Mouse (Mus musculus): ENCODE data around the gene Stx16.

Stx16 gene

DNA sequence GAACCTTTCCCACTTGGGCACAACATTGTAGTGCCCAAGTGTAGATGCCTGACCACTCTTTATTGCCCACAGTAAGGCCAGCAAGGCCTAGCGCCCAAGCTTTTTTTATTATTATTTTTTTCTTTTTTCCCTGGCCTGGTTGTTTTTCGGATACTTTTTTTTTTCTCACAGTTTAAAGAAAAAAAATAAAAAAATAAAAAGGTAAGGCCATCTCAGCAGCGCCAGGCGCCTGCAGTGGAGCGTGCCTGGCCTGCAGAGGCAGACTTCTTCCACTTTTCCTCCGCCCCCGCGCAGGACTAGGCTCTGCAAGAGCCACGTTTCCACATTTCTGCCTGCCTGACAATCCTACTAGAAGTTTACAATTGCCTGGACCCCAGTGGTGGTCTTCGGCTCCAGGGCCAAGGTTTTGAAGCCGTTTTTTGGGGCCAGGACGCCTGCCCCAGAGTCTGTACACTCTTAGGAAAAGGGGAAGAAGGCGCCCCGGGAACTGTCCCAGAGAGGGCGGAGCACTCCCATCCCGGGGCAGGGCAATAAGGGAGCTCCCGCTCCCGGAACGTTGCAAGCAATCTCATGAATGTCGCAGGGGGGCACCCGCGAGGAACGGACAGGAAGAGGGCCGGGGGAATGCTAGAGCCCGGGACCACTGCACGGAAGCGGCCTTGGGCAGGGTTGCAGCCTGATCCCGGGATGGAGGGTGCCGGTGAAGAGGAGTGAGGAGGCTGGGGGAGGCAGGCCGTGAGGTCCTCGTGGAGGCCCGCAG is at the start of gene Stx16:
Gene Stx16 (plus strand): TSS at position 636 of the 760 bp plus-strand sequence.
- peak; percentile 92 for DNase-seq

DNA sequence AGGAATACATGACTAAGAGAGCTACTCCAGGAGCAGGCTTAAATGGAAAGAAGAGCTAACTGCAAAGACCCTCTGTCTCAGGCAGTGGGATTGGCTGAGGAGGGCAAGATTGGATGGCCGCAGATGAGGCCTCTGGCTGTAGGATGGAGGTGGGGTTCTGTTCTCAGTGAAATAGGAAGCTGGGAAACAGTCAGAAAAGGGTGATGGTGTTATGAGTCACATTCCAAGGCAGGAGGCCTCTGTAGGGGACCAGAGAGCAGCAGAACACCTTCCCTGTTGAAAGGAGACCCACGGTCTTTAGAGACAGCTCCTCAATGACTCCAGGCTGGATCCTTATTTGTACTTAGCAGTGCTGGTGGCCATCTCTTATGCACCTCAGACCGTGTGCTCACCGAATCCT is 49.7 kb upstream of the Stx16 start:
- no peak for DNase-seq

DNA sequence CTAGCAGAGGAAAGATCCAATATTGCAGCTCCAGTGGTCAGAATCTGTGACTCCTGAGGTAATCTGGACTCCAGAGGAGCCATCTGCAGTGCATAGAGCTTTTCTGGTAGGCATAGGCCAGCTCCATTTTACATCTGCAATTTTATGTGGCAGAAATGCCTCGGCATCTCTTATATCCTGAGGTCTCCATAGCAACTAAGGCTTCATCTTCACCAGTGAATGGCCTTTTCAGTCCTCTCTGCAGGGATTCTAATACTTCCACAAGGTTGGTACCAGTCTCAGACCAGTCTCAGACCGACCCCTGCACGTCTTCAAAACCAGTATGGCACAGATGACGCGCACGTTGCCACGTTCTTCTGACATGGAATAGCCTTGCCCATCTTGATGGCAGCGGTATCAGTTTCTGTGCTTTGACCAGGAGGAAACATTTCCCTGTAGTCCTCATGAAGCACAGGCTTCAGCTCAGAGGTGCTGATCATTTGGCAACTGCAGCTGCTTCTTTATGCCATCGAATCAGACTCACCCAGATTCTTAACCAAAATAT is 42.8 kb upstream of the Stx16 start:
- DNase-seq = no peak

DNA sequence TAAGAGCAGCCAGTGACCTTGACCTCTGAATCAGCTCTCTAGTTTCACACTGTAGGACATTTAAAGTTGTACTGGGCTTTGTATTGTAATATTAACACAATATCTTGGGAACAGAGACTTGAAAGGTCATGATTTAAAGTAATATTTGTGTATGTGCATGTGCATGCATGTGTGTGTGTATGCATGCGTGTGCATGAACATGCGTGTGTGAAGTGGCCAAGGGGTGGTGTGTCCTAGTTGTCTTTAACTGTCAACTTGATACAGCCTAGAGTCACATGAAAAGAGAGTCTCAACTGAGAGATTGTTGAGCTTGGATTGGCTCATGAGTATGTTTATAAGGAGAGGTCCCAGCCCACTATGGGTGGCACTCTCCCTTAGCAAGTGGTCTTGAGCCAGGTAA is 28.5 kb upstream of the Stx16 start:
- no peak for DNase-seq

DNA sequence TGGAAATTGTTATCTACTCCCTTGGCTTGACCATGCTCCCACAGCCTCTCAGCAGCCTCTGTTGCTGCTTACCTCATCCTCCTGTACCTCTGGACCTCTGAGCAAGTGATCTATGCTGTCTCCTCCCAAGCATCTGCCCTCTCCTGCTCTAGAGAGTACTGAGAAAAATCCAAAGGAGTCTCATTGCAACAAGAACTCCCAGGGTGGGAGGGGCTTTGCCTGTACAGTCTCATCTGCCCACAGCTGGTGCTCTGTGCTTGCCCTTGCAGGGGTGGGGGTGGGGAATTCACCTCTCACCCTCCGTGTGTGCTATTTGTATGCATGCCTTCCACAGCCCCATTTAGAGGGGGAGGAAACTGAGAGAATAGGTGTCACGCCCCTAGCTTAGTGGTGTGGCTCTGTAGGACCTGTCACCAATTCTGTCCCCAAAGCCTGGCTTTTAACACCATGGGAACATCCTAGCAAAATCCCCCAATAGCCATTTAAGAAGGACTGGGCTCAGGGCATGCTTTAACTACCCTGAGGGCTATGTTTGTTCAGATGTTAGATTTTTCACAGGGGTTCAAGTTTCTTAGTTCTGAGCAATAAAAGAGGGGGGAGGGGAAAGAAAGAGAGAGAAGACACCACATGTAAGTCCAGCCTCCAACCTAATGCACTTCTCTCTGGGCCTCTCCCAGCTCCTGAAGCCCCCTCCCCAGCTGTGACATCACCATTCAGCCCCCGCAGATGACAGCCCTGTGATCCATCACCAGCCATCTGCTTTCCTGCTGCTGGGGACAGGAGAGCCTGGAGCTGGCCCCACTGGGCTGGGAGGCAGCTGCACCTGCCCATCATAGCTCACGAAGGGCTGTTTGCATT is 26.4 kb upstream of the Stx16 start:
- DNase-seq = no peak

DNA sequence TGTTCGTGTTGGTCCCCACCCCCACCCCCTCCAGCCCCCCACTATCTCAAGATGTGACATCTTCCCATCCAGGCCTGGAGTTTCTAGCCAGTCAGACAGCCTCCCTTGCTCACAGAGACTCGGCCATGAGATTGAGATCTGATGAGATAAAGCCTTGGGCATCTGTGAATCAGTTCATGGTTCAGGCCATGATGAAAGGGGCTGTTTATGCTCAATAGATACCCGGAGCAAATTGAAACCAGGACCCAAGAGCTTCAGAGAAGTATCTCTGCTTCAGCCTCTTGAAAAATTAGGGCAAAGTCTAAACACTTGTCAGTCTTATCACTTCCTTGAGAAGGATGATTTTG is 25.8 kb upstream of the Stx16 start:
- no peak for DNase-seq

DNA sequence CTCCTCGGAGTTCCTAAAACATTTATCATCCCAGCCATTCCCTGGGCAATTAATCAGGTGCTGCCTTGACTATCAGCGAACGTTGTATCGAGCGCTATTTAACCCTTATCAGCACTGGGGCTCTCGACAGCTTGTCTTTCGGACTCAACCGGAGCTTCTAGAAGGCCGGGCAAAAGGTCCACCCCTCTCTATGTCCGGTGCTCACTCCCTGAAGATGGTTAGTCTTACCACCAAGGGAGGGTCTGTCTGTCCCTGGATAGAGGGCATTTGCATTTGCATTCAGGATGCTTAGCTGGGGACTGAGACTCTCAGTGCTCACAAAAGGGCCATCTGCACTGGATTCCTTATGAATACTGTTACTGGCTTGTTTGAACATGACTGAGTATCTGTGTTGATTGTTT is 25.0 kb upstream of the Stx16 start:
- no peak for DNase-seq

DNA sequence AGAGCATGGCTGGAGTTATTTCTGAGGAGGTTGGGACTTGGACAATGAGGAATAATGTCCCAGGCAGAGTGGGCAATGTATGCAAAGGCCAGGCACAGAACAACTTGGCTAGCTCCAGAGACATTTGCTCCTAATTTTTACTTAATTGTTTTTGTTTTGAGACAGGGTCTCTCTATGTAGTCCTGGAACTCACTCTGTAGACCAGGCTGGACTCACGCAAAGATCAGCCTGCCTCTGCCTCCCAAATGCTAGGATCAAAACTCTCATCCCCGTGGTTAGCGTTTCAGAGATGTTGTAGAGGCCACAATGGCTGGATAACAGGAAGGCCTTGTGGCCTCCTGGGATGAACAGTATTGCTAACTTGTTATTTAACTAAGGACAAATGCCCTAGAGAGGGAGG is 21.6 kb upstream of the Stx16 start:
- DNase-seq = no peak

DNA sequence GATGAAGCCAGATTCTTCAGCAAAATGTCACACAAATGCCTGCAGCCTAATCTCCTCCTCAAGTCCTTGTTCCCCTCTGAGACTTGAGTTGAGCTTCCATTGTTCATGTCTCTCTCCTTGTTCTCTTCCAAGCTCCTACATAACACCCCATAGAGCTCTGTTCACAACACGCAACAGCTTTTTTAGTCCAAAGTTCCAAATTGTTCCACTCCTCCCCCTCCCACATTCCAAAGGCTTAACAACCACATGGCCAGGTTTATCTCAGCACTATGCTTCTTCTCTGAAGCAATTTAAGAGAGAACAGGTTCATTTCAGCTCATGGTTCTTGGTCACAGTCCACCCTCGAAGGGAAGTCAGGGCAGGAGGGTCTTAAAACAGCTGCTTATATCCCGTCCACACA is 18.4 kb upstream of the Stx16 start:
- no peak for DNase-seq

DNA sequence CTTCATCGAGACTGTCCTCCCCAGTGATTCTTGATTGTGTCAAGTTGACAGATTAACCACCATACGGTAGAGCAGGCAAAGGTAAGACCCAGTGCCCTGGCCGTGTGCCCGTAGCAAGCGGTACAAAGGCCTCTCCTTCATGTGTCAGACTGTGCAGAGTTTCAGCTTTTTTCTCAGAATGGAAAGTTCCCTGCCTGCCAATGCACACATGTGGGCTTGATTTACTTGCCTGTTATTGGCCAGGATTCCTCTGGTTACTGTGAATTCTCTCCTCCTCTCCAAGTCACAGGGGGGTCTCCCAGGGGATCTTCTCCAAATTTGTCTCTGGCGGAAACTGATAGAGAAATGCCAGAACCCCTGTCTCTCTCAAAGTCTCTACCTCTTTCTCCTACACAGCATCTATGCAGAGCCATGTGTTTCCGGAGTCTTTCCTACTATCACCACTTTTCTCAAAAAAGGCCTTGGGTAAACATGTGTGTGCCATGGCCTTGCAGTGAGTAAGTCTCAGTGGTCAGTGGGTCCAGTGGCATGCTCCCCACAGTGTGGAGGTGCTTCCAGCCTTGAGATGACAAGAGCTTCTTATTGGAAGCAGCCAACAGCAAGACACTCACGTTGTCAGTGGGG is 17.7 kb upstream of the Stx16 start:
- DNase-seq = no peak

DNA sequence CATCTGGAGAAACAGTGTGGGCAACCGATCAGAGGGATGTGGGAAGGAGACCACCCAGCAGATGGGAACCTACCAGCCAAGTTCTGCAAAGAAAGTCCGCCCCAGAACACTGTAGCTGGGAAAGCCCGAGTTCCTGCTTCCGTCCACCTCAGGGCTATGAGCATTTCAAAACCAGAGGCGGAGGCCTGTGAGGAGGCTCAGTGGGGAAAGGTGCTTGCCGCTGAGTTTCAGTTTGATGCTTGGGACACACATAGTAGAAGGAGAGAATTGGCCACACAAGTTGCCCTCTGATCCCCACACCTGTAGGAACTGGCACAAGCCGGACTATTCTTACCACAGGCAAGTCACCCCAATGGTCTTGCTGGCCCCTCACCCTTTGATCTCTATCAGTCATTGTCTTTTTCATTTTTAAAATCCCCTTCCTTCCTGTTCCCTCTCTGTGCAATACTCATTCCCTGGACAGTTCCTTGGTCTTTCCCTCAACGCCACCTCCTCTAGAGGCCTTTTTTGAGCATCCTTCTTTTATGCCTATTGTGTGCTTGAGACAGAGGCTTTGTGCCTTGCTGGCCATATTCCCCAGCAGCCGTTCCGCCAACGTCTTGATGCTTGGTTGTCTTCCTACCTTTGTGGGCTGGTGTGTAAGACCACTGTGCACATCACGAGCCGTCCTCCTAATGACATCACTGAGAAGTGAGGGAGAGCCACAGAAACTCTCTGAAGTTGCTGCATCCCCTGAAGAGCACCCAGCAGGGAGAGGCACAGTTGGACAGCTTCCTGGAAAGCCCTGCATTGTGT is 16.3 kb upstream of the Stx16 start:
- DNase-seq = no peak

DNA sequence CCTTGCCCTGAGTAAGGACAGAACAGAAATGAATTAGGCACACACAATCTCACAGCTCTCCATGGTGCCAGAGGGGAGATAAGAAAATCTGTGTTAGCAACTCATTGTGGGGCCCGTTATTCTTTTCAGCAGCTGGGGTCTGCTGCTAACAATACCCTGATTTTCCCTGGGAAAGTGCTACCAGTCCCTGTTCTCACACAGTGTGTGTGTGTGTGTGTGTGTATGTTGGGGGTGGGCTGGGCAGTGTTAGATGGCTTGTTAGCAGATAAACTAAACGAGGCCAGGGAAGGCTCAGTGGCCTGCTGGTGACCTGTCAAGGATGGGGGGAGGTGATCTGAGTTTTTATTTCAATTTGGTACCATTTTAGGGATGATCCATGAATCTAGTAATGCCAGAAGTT is 14.9 kb upstream of the Stx16 start:
- DNase-seq = no peak

DNA sequence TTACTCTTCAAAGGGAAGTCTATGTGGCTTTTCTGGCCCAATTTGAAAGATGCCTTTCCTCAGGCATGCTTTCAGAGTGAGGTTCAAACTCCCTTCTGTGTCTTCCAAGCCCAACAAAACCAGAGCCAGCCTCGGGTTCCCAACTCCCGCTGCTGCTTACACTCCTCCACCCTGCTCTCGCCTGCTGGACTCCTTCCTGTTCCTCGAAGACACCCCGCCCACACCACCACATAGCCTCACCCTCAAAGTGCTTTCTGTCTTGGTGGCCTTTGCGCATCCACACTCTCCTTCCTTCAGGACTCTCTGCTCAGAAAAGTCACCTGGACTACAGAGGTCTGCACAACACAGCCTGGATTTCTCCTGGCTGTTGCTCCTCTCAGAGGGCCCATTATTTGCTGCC is 13.0 kb upstream of the Stx16 start:
- no peak for DNase-seq

DNA sequence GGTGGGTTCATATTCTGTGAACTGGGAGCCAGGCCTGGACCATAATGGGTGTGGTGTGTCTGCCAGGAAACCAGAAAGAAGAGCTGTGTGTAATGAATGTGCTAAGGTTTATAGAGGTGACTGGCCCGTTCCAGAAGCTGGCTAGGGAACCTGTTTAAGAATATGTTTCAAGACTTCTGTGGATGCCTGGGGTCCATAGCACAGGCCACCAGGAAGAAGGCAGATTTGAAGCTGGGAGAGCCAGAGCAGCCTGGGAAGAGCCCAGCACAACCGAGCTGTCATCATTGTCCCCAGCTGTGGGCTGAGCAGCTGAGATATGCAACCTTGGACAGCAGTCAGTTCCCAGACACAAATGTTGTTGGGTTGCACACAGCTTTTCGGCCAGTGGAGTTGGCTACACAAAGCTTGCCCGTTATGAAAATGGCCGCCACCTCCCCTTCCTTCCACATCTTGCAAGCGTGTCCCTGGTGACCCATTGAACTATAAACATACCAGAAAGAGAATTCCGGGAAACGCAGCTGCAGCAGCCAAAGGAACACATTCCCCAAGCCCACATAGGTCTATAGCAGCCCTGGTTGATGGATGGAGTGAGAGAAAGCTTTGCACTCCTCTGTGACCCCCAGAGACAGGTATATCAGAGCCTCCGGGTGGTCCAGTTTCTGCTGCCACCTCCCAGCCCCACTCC is 12.4 kb upstream of the Stx16 start:
- DNase-seq = no peak

DNA sequence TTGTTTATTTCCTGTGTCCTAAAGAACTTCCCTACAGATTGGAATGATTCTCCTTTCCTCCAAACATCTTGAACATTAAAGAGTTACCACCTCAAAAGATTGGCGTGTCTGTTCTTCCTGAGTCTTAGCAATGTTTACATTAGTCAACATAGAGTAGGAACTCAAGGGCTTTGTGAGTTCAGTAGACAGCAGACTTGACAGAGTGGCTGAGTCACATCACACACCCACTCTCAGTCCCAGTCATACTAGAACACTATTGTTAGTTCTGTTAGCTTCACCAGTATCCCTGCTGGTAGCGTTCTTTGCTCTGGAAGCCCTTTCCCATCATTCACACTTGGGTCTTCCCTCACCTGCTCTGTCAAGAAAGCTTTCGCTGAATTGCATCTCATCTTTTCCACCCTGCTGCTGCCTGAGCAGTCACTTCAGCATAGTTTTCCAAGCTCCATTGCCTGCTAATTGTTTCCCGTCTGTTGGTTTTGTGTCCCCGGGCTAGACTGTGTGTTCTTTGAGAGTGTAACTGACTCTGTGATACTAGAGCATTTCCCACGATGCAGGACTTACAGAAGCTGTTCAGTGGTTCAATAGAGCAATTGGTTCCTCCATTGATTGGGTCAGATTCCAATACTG is 8.2 kb upstream of the Stx16 start:
- DNase-seq = no peak

DNA sequence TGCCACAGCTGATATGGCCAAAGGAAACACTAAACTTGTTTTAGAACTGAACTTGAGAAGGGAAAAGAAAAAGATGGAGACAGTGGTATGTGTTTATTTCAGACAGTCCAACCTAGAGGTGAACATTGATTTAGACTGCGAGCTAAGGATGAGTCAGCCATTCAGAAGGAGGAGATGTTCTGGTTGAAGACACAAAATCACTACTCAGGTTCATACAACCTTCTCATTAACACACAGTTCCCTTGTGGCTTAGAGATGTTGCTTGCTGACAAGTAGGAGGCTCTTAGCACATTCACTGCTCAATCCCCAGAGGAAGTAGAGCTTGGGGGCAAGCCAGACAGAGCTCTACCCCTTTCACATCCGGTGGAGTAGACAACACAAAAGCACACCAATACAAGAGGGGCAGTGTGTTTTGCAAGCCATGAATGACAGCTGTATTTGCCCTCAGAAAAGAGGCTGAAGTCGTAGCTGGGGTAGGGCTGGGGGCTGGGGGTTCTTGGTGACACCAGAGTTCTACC is 6.5 kb upstream of the Stx16 start:
- no peak for DNase-seq

DNA sequence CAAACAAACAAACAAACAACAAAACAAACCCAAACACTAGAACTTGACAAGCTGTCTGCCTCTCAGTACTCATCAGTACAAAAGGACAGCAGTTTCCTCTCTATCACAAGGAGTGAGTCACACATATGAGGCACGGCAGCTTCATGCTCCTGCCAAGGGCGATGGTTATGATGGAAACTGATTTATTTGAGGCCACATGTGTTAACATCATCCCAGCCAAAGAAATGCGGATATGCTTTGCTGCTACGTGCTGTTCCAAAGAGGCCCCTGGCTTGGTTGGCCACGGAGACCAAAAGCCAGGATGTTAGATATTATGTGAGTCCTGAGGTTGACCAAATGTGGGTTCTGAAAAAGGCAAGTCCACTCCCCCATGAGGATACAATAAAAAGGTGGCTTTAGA is 4.7 kb upstream of the Stx16 start:
- no peak for DNase-seq

DNA sequence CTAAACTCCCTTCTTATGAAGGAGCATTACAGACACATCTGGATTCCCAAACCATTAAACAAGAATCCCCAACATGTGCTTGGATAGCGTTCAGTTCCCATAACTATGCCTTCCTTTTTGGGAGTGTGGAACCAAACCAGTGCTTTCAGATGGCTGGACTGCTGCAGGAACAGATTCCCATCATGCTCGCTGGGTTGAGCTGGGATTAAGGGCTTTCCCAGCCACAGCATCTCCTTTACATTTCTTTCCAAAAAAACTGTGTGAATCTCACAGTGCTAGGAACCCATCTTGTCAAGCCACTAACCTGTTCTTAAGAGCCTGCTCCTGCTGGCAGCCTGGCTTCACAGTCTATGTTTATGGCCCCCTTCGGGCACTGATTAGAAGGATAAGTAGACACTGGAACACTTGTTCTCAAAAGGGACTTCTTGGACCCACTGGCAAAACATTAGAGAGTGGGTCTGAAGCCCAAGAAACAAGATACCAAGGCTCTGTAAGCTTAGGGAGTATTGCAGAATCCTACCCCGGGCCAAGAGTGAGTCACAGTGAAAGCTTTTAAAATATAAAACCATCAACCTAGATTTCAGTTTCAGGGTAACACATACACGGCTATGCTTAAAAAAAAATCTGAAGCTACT is 2.8 kb upstream of the Stx16 start:
- DNase-seq = no peak

DNA sequence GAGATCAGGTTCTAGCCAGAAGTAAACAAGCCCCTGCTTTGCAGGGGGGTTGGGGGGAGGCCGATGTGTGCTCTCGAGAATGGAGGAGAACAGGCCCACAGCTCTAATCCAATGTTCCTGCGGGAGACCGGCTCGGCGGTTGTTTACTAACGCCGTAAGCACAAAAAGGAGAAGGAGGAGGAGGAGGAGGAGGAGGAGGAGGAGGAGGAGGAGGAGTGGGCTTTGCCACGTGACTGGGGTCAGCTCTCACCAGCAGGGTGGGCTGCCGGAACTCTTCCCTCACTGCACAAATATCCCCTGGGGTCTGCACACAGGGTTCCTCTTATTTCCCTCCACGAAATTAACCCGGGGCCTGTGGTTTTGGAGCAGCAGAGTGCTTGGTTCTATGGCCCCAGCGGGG is 1.5 kb upstream of the Stx16 start:
- DNase-seq = no peak

DNA sequence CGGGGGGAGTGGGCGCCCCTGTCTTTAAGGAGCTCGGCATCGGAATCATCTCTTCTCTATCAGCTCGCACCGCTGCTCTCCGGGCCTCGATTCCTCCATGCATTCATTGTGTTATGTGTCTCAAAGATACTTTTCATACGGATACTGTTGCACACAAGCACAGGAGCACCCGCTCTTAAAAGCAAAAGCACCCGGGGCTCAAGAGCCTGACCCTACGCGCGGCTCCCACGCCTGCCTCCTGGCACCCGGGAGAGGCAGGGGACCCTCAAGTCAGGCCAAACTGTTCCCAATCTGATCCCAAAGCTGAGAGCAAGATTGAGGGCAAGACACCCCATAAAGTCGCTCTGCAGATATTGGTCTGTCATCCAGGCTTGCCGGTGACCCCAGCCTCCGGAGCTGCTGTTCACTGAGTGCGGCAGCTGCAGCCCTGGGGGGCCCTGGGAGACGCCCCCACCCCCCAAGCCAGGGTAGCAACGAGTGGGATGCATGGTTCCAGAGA is 987 bp upstream of the Stx16 start:
- DNase-seq = peak; percentile 54

DNA sequence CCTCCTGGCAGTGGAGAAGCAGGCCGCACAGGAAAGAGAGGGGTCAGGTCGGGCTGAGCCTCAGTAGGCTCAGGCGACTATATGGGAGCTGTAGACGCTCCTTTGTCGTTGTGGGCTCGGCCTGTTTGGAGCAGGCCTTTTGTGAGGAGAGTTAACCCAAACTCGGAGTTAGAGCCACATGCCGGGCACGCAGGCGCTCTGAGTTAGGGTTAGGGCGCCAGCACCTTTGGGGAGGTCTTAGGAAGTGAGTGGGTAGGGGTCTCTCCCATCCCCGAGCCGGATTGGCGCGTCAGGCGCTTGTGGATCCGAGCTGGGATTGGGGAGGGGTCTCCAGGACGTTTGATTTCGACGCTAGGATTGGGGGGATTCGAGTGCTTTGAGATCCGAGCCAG is 321 bp downstream of the Stx16 start:
- DNase-seq = no peak

All from cerebellum, adult 11-12 months (tissue).